Mouse (Mus musculus): ENCODE measurements around the gene 1700109H08Rik.
"Not testable (repeated sequence)": the region's sequence is repeated elsewhere in the genome, so short reads cannot be mapped to it uniquely, and the experiment has no call there.

1700109H08Rik gene

DNA sequence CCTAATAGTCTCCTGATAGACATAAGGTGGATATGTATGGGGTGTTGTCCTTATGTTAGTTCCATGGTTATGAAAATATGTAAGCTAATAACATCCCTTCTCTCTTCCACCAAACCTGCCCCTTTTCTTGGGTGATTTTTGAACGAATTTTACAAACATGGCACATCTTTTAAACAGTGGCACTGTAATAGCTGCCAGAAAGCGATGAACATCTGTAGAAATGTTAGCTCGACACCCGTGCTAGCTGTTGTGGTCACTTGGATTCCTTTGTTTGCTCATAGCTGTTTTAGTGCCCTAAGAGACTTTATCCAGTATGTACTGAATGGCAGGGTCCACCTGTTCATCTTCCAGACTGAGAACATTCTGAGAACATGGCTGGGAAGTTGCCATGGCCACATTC is at the start of gene 1700109H08Rik:
Gene 1700109H08Rik (plus strand): TSS at position 301 of the 400 bp plus-strand sequence.
- in situ Hi-C loops (cut with MboI; ENCODE audit: low pct_unique_long_range_greater_than_20kb in 1 of 2, low sequenced_read_pairs in 2 of 2, unreplicated experiment in 1 of 2) = no loop called here

DNA sequence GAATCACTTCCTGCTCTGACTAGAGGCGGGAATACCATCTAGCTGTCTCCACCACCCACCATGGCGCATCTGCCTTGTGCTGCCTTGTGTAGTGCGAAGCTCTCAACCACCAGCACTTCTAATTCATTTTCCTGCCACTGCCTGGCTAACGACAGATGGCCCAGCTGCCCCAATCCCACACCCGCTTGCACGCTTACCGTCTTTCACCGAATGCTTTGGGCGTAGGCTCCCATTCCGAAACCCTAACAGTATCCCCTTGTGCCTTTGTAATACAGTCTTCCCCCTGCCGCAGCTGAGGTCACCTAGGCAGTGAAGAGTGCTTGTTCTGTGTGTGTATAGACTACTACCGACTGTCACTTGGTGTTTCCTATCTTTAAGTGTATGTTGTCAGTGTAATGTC is 49.6 kb upstream of the 1700109H08Rik start:
- in situ Hi-C loops (cut with MboI; ENCODE audit: low pct_unique_long_range_greater_than_20kb in 1 of 2, low sequenced_read_pairs in 2 of 2, unreplicated experiment in 1 of 2) = no loop called here

- in situ Hi-C loops (cut with MboI; ENCODE audit: low pct_unique_long_range_greater_than_20kb in 1 of 2, low sequenced_read_pairs in 2 of 2, unreplicated experiment in 1 of 2) = no loop called here
These were observed 48.5 kb upstream of the 1700109H08Rik start for GRCm38 (mm10) chr5:3522826-3523225.

DNA sequence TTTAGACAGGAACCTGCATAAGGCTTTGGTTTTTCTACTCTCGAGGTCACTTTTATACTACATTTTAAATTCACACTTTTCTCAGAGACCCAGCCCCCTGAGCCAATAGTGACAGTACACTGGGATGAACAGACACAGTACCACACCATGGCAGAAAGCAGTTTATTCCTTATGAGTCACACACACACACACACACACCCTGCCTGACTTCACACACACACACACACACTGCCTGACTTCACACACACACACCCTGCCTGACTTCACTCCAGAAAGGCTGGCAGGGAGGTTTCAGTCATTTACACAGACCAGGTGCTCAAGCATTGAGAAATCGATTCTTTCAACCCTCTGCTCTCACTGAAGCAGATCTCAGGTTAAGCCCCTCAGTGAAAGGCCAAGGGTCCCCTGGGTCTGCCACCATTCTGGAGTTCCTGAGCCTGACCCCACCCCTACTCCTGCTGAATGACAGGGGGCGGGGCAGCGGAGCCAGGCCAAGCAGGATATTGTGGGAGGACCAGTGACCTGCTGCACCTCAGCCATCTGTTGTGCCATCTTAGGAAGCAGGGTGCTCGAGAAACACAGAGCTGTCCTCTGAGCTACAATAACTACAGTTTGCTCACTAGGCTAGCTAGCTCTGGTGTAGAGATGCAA is 44.2 kb upstream of the 1700109H08Rik start:
- in situ Hi-C loops (cut with MboI; ENCODE audit: low pct_unique_long_range_greater_than_20kb in 1 of 2, low sequenced_read_pairs in 2 of 2, unreplicated experiment in 1 of 2) = no loop called here

DNA sequence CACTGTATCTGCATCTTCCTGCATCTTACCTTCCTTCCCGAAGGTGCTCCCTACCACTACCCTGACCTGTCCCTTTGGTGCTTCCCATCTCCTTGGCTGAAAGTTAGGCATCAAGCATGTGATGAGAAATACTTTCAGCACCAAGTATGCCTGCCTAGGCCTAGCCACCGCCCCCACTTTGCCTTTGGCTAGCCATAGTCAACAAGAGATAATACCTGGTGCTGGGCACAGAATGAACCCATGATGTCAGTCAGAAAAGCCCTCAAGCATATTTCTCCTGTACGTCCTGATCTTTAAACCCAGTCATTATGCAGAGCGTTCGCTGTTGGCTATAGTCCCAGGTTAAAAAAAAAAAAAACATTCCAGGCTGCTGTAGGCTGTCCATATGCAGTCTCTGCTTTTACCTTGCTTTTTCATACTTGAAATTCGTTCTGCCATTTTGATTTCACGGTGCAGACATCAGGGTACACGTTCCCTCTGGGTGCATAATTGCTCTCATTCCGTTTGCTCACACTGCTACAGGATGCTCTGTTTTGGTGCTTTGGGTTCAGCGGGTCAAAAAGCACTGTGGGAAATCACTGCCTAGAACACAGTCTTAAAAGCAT is 41.7 kb upstream of the 1700109H08Rik start:
- in situ Hi-C loops (cut with MboI; ENCODE audit: low pct_unique_long_range_greater_than_20kb in 1 of 2, low sequenced_read_pairs in 2 of 2, unreplicated experiment in 1 of 2) = no loop called here

- in situ Hi-C loops (cut with MboI; ENCODE audit: low pct_unique_long_range_greater_than_20kb in 1 of 2, low sequenced_read_pairs in 2 of 2, unreplicated experiment in 1 of 2) = not testable (repeated sequence)
These were observed 39.3 kb upstream of the 1700109H08Rik start for GRCm38 (mm10) chr5:3532048-3532447.

DNA sequence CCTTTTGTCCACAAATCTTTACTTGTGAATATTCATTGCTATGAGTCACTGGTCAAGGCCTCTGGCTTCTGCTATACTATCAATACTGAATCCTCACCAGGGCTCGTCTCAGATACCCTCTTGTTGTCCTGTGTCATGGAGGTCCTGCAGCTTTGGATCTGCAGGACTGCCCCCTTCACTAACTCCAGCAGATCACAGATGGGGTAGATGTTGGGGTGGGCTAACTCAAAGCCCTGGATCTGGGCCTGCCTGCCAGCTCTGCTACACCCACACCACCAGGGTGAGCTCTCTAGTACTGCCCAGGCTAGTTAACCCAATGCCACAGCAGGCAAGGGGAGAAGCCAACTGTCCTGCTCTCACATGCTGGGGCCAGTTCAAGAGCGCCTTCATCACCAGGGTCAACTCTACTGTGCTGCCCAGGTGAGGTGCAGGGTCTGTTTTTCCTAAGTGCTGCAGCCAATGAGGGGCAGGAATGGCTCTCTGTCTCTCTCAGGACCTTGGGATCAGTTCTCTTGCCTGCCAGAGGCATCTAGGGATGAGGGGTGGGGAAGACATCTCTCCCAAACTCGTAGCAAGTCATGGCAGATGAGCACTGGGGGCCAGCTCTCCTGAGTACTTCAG is 34.7 kb upstream of the 1700109H08Rik start:
- in situ Hi-C loops (cut with MboI; ENCODE audit: low pct_unique_long_range_greater_than_20kb in 1 of 2, low sequenced_read_pairs in 2 of 2, unreplicated experiment in 1 of 2) = no loop called here

GRCm38 (mm10) chr5:3538505-3539472 is 32.6 kb upstream of the 1700109H08Rik start:
- in situ Hi-C loops (cut with MboI; ENCODE audit: low pct_unique_long_range_greater_than_20kb in 1 of 2, low sequenced_read_pairs in 2 of 2, unreplicated experiment in 1 of 2) = no loop called here

GRCm38 (mm10) chr5:3541871-3542270 is 29.5 kb upstream of the 1700109H08Rik start:
- in situ Hi-C loops (cut with MboI; ENCODE audit: low pct_unique_long_range_greater_than_20kb in 1 of 2, low sequenced_read_pairs in 2 of 2, unreplicated experiment in 1 of 2) = no loop called here

DNA sequence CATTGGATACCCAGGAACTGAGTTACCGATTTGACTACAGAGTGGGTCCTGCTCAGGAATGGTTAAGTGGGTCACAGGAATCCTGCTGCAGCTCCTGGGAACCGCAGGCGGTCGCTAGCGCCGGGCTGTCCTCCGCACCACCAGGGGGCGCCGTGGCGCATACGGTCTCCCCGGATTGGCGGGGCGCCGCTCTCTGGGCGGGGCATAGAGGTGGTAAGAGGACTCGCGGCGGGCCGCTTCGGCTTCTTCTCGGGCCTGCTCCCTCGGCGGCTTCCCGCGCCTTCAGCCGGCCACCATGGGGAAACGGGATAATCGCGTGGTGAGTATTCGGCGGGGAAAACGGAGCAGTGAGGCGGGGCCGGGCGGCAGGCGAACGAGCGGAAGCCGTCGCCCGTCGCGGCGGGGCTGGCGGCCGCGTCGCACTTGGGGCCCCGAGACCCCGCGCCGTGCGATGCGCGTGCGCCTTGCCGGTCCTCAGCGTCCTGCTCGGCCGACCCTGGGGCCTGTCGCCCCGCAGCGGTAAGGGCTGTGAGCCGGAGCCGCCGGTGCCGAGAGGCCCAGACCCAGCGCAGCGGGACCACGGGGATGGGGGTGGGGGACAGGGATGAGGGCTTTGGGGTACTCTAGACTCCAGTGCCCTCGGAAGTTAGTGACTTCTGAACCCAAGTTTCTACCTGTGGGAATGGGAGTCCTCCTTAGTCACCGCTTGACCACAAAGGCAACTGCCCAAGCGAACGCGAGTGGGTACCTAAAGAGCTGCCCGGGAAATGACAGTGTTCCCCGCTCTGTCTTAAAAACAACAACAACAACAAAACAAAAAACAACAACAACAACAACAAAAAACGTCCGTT is 27.5 kb upstream of the 1700109H08Rik start, which contains the start of gene Fam133b:
Gene Fam133b (plus strand): TSS at position 205 of the 851 bp plus-strand sequence.
- in situ Hi-C loops (cut with MboI; ENCODE audit: low pct_unique_long_range_greater_than_20kb in 1 of 2, low sequenced_read_pairs in 2 of 2, unreplicated experiment in 1 of 2) = no loop called here

DNA sequence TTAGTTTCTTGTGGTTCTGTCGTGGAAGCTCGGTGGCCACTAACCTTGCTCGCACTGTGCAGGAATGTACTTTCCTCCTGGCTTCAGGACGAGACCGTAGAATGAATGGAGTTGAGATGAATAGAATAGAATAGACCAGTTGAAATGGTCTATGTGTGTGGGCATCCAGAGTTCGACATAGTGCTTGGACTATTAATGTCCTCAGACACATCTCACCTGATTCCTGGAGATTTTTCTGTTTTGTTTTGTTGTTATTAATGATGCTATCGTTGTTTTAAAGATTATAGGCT is 26.9 kb upstream of the 1700109H08Rik start:
- in situ Hi-C loops (cut with MboI; ENCODE audit: low pct_unique_long_range_greater_than_20kb in 1 of 2, low sequenced_read_pairs in 2 of 2, unreplicated experiment in 1 of 2) = no loop called here

GRCm38 (mm10) chr5:3546226-3546625 is 25.1 kb upstream of the 1700109H08Rik start:
- in situ Hi-C loops (cut with MboI; ENCODE audit: low pct_unique_long_range_greater_than_20kb in 1 of 2, low sequenced_read_pairs in 2 of 2, unreplicated experiment in 1 of 2) = no loop called here

GRCm38 (mm10) chr5:3551481-3551880 is 19.9 kb upstream of the 1700109H08Rik start:
- in situ Hi-C loops (cut with MboI; ENCODE audit: low pct_unique_long_range_greater_than_20kb in 1 of 2, low sequenced_read_pairs in 2 of 2, unreplicated experiment in 1 of 2) = no loop called here

DNA sequence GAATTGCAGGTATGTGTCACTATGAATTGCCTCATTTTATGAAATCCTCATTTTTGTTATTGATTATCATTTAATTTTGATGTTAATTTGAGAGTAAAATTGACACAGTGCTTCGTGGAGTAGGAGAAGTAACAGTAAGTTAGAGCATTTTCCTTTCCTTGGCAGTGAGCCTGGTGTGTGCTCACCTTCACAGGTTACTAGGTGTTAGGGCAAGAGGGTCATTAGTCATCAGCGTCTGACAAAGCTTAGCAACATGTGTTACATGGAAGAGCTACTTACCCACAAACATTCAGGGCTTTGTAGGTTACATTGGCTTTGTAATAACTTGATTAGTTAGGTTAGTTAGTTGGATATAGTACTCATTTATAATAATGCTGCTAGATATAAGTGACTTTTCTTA is 17.2 kb upstream of the 1700109H08Rik start:
- in situ Hi-C loops (cut with MboI; ENCODE audit: low pct_unique_long_range_greater_than_20kb in 1 of 2, low sequenced_read_pairs in 2 of 2, unreplicated experiment in 1 of 2) = no loop called here

DNA sequence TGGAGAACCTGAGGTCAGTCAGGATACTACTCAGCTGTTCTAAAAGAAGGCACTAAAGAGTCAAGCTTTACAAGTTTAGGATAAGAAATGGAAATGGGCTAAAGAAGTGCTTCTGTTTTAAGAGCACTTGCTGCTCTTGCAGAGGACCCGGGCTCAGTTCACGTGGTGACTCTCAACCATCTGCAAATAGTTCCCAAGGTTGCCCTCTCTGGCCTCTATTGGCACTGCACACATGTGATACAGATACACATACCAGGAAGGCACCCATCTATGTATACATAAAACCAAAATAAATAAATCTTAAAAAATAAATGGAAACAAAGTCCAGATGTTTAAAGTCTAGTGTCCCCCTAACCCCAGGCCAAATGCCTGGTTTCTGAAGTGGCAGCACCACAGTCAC is 3.5 kb downstream of the 1700109H08Rik start:
- in situ Hi-C loops (cut with MboI; ENCODE audit: low pct_unique_long_range_greater_than_20kb in 1 of 2, low sequenced_read_pairs in 2 of 2, unreplicated experiment in 1 of 2) = no loop called here

GRCm38 (mm10) chr5:3577939-3578338 is 6.6 kb downstream of the 1700109H08Rik start:
- in situ Hi-C loops (cut with MboI; ENCODE audit: low pct_unique_long_range_greater_than_20kb in 1 of 2, low sequenced_read_pairs in 2 of 2, unreplicated experiment in 1 of 2) = no loop called here

- in situ Hi-C loops (cut with MboI; ENCODE audit: low pct_unique_long_range_greater_than_20kb in 1 of 2, low sequenced_read_pairs in 2 of 2, unreplicated experiment in 1 of 2) = no loop called here
These were observed 7.7 kb downstream of the 1700109H08Rik start for GRCm38 (mm10) chr5:3579066-3579465.

- in situ Hi-C loops (cut with MboI; ENCODE audit: low pct_unique_long_range_greater_than_20kb in 1 of 2, low sequenced_read_pairs in 2 of 2, unreplicated experiment in 1 of 2) = no loop called here
These were observed 24.5 kb downstream of the 1700109H08Rik start, which contains the start of gene Pex1 for GRCm38 (mm10) chr5:3595693-3596398. Gene Pex1 (plus strand): TSS chr5:3596066.
